In the genomic region with DNA sequence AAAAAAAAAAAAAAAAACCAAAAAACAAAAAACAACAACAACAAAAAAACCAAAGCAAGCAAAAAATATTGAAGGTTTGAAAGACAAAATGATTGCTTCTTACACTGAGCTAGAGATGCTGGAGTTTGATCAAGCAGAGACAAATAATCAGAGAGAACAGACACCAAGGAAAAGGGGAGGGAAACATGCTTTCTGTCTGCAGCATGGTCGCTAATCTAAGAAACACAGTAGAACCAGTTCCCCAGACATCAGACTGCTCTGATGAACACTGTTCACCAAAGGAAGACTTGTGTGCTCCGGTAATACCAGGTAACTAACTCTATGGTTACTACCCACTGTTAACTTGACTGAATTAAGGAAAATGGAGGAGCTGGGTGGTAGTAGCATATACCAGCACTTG, we compare ENCODE assay signal across 20 mouse cellular contexts.
"Had no signal": no experiment of that assay in that cellular context is flagged by ENCODE, and none has a peak within 500 bp of the region (broad histone marks: within the 10 kb centered on the region; RNA-seq: fewer than 3 reads in every experiment).

No protein-coding gene starts in this region.

- DNase-seq: kidney, adult 18-20 months; kidney, adult 9 months; kidney, postnatal 14 days; kidney, postnatal 4 days; lung, embryonic 14.5 days; midbrain, embryonic 14.5 days; right cerebral cortex, adult 18-20 months; right cerebral cortex, postnatal 14 days; right cerebral cortex, postnatal 4 days; thymus, adult 2 months; thymus, postnatal 14 days; thymus, postnatal 4 days had no signal

- H3K4me1 ChIP-seq: neural tube, embryonic 12.5 days; neural tube, embryonic 15.5 days had no signal

- H3K9me3 ChIP-seq: megakaryocyte, embryonic 14.5 days; neural tube, embryonic 12.5 days; neural tube, embryonic 15.5 days had no signal

- H3K27me3 ChIP-seq: megakaryocyte, embryonic 14.5 days; neural tube, embryonic 12.5 days; neural tube, embryonic 15.5 days had no signal

- ATAC-seq: intestine, embryonic 16.5 days; lung, postnatal 0 days had no signal

- H3K4me2 ChIP-seq: lung, embryonic 14.5 days; midbrain, embryonic 11.5 days; neural tube, embryonic 12.5 days; neural tube, embryonic 15.5 days had no signal

- H3K4me3 ChIP-seq: megakaryocyte, embryonic 14.5 days; neural tube, embryonic 12.5 days; neural tube, embryonic 15.5 days had no signal

- H3K27ac ChIP-seq: macrophage; neural tube, embryonic 12.5 days; neural tube, embryonic 15.5 days; stomach, postnatal 0 days had no signal

- H3K9ac ChIP-seq: lung, embryonic 14.5 days; neural tube, embryonic 12.5 days; neural tube, embryonic 15.5 days had no signal

- H3K36me3 ChIP-seq: neural tube, embryonic 12.5 days; neural tube, embryonic 15.5 days had no signal
